Mouse (Mus musculus) cerebellum, adult 18-20 months (tissue): ENCODE data around the gene Pnpla1.

Source experiments
- DNase-seq, 2 experiments: peaks; one replicate each; pipeline ENCODE4 v3.0.0; 2021

Pnpla1 gene

DNA sequence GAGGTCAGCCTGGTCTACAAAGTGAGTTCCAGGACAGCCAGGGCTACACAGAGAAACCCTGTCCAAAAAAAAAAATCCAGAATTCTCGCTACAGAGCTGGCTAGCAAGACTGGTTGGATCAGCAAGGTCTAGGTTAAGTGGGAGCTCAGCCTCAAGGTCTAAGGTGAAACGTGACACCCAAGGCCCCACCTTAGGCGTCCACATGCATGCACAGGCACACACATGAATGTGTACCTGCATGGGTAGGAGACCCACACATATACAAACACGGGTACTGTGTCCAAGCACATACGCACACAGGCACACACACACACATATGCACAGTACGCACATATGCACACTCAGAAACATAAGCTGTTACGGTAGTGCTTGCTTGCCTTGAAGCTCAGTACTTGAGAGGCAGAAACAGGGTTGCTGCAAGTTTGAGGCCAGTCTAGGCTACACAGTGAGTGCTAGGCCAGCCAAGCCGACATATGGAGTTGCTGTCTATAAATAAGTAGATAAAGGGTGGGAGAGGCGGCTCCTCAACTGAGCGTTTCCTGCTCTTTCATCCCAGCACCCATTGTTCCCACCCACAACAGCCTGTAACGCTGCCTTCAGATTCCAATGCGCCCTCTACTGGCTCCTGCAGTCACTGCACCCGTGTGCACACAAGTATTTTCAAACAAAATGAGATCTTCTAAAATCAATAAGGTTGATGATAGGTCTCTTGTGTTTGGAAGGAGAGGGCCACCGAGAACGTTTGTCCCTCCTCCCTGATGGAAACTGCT, 68.8 kb downstream of the Pnpla1 start:
- peak; percentile 32 to 36 for DNase-seq

DNA sequence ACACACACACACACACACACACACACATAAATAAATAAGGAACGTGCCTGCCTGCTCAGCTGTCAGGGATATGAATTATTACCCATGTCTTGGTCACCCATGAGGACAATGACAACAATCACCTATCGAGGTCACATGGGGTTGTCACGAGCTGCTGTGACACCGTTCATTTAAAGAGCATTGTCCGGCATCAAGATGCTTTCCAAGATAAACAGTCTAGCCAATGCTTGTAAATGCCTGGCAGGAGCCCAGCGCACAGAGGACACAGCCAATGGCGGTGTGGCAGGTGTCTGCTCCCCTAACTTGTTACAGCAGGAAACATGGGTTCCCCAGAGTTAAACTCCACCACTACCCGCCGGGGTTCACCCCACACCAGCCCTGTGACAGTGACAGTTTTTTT, 69.8 kb downstream of the Pnpla1 start:
- no peak for DNase-seq

DNA sequence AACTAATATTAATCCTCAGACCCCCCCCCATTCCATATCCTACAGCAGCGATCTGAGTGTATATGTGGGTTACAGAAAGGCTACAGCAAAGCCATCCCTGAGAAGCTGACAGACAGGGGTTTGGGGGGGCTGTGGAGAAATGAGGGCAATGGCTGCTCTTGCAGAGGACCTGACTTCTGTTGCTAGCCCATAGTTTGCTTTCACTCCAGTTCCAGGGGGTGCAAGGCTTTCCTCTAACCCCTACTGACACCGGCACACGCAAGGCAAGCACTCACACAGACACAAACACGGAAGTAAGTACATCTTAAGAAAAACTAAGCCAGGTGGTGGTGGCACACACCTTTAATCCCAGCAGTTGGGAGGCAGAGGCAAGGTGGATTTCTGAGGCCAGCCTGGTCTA, 71.2 kb downstream of the Pnpla1 start:
- DNase-seq: no peak

DNA sequence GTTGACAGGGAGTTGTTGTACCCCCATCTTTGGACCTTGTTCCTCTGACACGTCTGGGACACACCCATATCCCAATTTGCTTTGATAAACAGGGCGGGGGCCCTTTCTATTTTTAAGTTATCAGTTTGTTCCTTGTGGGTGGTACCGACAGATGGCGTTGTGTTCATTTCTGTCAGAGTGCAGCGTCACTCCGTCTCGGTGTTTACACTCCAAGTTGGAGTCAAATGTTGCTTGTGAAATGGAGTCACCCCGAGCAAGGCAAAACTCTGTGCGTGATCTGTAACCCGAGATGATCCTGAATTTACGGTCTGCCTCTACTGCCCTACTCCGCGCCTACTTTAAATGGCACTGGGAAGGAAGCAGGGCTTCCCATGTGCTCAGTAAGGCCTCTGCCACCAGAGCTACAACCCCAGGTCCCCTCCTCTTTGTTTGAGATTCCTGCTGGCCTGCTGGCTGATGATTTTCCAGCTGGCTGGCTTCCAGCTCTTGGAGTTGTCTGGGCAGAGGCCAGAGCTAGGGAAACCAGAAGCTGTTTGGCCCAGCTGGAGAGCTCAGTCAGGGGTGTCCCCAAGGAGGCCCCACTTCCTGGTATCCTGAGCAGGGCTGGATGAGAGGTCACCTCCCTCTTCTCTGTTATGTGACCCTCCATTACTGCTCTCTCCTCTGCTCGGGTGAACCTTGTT, 72.3 kb downstream of the Pnpla1 start:
- DNase-seq: peak; percentile 27 to 41

DNA sequence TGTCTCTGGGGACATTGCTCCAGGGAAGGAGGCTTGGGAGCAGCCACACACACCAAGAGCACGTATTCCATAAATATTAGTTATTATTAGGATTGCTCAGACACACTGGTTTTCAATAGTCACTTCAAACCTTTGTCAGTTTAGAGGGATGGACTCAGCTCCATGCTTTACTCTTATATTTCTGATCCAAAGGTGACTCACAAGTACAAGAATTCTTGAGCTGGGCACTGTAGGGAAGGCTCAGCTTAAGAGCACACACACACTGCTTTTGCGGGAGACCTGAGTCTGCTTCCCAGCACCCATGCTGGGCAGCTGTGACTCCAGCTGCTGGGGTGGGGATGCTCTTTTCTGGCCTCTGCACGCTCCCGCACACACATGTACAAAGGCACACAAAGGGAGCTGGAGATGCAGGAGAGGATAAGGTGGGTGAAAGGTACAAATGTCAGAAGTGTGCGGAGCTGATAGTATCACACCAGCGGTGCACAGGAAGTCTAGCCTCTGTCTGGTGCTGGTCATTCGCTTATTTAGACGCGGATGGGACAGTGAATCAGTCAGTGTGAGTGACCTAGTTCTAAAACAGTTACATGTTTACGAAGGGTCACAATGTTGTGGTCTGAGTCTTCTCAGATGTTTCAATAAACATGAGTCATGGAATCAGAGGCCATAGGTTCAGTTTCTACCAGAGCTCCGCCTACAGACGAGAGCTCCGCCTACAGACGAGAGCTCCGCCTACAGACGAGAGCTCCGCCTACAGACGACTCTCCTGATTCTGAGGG, 73.4 kb downstream of the Pnpla1 start:
- no peak for DNase-seq

DNA sequence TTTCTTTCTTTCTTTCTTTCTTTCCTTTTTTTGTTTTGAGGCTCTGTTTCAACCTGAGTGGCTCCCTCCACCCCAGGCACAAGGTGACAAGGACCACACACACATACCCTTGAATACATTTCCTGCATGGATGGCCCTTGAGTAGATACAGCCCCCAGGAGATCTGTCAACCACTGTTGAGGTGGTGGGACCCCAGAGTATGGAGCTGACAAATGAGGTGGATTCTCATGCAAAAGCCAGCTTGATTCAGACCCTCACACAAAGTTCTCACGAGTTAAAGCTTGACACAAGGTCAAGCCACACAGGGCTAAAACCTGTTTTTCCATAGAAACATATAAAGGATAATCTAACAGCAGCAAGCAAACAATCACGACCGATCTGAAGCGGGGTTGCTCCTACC, 74.1 kb downstream of the Pnpla1 start:
- no peak for DNase-seq

DNA sequence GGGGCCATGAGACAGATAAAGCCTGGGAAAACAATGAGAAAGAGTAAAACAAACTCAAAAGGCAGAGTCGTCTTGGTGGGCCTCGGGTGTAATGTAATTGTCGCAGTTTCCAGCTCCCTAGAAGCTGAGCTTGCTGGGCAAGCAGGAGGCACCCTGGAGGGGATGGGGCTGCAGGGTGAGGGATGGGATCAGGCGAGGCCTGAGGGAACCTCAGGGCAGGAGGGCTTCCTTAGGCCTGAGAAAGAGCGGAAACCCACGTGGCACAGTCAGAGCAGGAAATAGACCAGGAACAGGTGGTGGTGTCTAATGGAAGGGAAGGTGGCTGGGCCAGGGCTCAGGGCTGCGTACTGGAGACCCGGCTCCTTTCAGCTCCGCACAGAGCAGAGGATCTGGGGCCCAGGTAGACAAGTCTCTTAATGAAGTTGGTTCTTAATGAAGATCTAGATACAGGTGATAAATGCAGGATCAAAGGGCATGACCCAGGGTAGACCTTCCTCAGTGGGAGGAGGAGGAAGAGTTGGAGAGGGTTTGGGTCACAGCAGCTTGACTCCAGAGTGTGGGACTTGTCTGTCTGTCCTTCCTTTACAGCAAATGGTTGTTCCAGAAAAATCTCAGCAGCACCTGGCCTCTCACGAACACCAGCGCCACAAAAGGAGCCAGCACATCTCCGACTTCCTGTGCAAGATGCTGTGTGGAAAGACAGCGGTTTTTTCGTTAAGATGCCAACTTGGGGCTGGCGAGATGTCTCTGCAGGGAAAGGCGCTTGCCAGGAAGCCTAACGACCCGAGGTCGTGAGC, 76.1 kb downstream of the Pnpla1 start:
- DNase-seq: no peak

DNA sequence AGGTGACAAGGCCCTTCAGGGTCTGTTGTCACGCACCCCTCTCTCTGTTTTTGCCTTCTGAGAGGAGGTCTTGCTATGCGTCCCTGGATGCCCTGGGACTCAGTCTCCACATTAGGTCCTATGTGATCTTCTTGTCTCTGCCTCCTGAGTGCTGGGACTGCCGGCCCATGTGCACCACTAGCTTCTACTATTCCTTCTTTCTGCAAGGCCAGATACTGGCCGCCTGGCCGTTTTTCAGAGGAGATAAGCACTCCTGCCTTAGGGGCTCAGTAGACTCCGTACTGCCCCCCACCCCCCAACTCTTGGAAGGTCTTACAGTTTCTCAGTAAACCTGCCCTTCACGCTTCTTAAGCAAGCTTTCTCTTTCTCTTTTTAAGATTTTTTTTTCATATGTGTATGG, 77.9 kb downstream of the Pnpla1 start:
- no peak for DNase-seq

DNA sequence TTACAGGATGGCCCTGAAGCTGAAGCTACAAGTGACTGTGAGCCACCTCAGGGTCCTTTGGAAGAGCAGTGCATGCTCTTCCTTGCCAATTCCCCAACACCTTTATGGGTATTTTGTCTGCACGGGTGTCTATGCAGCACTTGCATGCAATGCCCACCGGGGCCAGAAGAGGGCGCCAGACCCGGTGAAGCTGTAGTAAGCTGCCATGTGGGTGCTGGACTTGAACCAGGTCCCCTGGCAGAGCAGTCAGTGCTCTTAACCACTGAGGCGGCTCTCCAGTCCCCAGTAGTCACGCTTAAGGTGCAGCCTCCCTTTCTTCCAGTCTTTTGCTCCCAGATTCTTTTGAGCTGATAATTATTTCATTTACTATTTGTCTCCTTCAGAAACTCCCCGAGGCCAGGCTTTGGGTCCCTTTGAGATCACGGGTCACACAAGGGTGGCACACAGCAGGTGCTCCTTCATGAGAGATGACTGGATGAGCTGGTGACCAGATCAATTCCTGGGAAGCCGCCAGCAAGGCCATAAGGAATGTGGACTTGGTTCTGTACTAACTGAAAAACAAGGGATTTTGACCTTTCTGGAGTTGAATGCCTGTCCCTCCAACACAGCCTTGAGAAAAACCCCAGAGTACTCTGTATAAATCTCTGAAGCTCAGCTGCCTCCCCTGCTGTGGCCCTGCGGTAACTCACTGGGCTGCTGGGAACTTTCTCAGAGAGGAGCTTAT, 78.6 kb downstream of the Pnpla1 start:
- DNase-seq: peak in 1 of 2 experiments; percentile 22
